Mouse (Mus musculus) 416B (cell line): ENCODE measurements around the gene Gm17509.
A peak's percentile ranks its signal among the peaks of the same experiment; 100 is the strongest.
"Not testable (repeated sequence)": the region's sequence is repeated elsewhere in the genome, so short reads cannot be mapped to it uniquely, and the experiment has no call there.

ENCODE experiments used
- DNase-seq: peaks from one replicate; pipeline ENCODE4 v3.0.0; 2011; ENCODE audit warnings: low read depth

Gene Gm17509

GRCm38 (mm10) chr13:117206066-117206465, 14.8 kb downstream of the Gm17509 start:
- no peak for DNase-seq

- DNase-seq, result no peak
Observed at GRCm38 (mm10) chr13:117204685-117205084, 16.2 kb downstream of the Gm17509 start.

- DNase-seq, result peak; percentile 54
Observed at GRCm38 (mm10) chr13:117202755-117203471, 18.0 kb downstream of the Gm17509 start.

DNA sequence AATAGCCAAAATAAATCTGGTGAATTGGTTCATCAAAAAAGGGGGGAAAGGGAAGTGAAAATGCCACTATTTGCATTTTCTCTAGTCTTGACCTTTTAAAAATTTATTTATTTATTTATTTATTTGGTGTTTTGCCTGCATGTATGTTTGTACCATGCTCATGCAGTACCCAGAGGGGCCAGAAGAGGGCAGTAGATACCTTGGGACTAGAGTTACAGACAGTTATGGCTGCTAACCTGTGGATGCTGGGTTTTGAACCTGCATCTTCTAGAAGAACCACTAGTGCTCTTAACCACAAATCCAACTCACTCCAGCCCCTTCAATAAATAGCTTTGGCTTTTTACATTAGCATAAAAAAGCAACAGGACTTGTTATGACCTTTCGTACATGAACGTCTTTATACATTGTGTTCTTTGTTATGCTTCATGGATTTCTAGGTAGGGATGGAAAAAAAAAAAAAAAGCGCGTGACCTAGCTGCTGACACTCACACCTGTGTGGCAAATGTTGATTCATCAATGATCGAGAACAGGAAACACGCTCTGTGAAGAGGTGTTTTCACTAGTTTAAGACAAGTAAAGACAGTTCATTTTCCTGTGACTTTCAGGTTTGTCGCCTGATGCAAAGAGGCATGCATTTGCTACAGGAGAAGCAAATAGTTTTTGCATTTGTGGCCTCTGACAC, 22.3 kb downstream of the Gm17509 start:
- DNase-seq, result peak; percentile 88

DNA sequence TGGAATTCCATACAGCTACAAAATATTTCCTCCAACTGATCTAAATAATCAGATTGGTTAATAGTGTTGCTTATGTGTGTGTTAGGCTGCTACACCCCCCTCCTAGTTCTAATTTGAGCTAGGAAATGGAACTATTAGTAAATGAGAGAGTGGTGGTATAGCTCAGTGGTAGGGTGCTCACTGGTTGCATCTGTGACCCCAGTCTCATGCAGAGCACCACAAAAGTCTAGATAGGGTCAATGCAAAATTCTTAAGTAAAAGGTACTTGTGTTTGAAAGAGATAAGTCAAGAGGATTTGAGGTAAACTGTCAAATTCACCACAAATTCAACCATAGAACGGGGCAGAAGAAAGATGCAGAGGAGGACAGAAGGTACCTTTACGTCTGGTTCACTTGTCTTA, 23.2 kb downstream of the Gm17509 start:
- no peak for DNase-seq

- peak; percentile 89 for DNase-seq
Observed at GRCm38 (mm10) chr13:117195569-117196495, 25.0 kb downstream of the Gm17509 start.

DNA sequence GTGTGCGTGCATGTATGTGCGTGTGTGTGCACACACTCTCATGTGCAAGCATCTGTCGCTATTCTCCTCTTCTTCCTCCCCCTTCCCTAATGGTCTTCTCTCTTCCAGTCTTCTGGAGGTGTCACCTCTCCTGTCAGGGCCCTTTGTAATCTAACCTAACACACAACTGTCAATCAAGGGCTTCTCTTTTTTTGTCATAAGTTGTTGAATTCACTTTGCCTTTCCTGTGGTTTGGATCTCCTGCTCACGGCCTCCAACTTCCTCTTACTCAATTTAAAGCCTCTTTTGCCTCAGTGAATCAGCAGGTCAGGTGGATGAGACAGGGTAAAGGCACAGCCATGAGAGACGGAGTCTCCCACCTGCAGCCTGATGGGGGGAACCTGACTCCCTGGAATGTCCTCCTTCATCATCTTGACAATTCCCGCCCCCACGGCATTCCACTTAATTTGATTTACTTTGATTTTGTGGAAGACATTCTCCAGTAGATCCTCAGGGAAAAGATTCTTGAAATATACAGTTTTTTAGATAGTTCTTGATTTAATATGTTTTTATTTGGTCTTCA, 27.4 kb downstream of the Gm17509 start:
- DNase-seq, result peak; percentile 88

DNA sequence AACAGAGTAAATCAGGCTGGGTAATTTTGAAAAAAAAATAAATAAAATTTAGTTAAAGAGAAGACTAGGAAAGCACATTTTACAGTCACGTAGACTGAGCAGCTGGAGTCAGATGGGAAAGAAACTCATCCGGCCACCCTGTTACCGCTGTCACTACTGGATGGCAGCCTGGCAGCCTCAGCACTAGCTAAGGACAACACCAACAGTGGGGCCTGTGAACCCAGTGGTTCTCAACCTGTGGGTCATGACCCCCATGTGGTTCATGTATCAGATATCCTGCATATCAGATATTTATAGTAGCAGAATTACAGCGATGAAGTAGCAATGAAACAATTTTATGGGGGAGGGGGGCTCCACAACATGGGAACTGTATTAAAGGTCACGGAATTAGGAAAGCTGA, 28.7 kb downstream of the Gm17509 start:
- DNase-seq, result no peak

DNA sequence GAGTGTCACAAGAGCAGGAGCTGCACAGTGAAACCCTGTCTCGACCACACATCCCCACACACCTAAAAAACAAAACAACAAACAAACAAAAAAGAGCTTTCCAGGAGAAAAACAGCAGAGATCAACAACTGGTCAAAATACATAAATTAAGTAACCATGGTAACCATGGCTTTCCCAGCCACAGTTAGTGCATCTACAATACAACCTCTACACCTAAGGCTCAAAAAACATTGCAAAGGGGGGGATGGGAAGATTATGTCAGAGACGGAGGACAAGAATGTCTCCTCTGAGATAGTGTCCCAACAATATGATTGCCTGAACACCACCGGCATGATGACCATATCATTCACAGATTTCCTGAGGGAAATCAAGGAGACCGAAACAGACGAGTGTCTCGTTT, 35.5 kb downstream of the Gm17509 start:
- DNase-seq, result no peak

- DNase-seq, result peak; percentile 97
Observed at GRCm38 (mm10) chr13:117183288-117183687, 37.6 kb downstream of the Gm17509 start.

DNA sequence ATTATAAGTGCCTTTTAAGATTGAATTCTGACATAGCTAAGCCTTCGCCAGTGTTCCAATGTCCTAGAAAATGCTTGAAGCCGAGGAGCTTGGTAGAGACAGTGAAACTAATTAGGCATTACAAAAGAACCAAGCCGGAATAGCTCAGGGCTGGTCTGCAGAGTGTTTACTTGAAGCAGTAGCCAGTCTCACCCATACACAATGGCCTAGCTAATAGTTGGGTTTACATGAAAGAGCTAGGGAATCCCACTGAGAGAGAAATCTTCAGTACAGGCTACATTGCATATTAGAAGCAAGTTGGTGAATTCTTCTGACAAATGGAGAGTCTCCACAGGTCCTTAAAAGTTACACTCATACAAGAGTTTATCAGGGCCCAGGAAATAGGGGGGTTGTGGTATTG, 40.0 kb downstream of the Gm17509 start:
- not testable (repeated sequence) for DNase-seq
